Mouse (Mus musculus): ENCODE measurements around the gene Sesn1.

- no peak for TF ChIP-seq CTCF (IDR thresholded peaks at IDR 0.05; ENCODE audit: control insufficient read depth, insufficient read depth, insufficient replicate concordance, low read depth, low read length)
- TF ChIP-seq POLR2A (IDR thresholded peaks at IDR 0.05; ENCODE audit: control insufficient read depth, low read depth, low read length), result no peak
Measured at GRCm38 (mm10) chr10:41889566-41889965, 79.8 kb downstream of the Sesn1 start.
